Mouse (Mus musculus): ENCODE results near the gene Phb.
"Not testable (repeated sequence)": the region's sequence is repeated elsewhere in the genome, so short reads cannot be mapped to it uniquely, and the experiment has no call there.

Gene Phb

GRCm38 (mm10) chr11:95650981-95651380 lies 15.8 kb upstream of the Phb start:
- peak; percentile 79 for DNase-seq (ENCODE audit: inconsistent ontology term)

- DNase-seq (ENCODE audit: inconsistent ontology term), result no peak
Observed at GRCm38 (mm10) chr11:95657449-95657848, 9.3 kb upstream of the Phb start.

DNA sequence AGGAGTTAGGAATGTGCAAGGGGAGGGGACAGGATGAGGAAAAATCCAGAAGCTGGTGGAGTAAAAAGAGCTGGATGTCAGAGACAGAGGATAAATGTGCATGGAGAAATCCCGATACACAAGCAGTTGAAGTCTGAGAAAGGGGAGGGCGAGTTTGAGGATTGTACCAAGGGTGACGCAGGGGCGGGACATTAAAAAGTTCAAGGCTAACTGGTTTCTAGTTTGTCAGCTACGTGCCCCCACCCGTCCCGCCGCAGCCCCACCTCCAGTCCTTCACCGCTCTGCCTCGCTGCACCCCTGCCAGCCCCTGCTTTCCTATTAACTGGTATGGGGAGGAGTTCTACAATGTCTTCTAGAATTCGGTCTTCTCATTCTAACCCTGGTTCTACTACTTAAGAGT lies 420 bp downstream of the Phb start:
- no peak for DNase-seq (ENCODE audit: inconsistent ontology term)

GRCm38 (mm10) chr11:95668086-95668485 lies 1.3 kb downstream of the Phb start:
- DNase-seq (ENCODE audit: inconsistent ontology term), result not testable (repeated sequence)

DNA sequence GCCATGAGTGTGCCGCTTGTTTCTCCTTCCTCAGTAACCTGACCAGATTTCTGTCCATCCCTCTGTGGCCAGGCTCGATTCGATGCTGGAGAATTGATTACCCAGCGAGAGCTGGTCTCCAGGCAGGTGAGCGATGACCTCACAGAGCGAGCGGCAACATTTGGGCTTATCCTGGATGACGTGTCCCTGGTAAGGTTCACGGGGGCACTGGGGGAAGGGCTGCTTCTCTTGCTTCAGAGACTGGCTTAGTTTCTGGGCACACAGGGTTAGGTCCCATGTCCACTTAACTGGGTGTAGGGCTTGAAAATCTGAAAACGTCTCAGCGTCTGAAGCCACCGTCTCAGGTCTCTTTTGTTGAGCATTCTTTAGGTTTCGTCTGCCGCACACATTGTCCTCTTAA lies 8.7 kb downstream of the Phb start:
- DNase-seq (ENCODE audit: inconsistent ontology term), result no peak

- DNase-seq (ENCODE audit: inconsistent ontology term), result no peak
Observed at GRCm38 (mm10) chr11:95676307-95676706, 9.6 kb downstream of the Phb start.

GRCm38 (mm10) chr11:95677925-95678701 lies 11.4 kb downstream of the Phb start:
- DNase-seq (ENCODE audit: inconsistent ontology term), result no peak

- DNase-seq (ENCODE audit: inconsistent ontology term), result no peak
Observed at GRCm38 (mm10) chr11:95681995-95682601, 15.3 kb downstream of the Phb start.

GRCm38 (mm10) chr11:95682946-95683345 lies 16.2 kb downstream of the Phb start:
- no peak for DNase-seq (ENCODE audit: inconsistent ontology term)

DNA sequence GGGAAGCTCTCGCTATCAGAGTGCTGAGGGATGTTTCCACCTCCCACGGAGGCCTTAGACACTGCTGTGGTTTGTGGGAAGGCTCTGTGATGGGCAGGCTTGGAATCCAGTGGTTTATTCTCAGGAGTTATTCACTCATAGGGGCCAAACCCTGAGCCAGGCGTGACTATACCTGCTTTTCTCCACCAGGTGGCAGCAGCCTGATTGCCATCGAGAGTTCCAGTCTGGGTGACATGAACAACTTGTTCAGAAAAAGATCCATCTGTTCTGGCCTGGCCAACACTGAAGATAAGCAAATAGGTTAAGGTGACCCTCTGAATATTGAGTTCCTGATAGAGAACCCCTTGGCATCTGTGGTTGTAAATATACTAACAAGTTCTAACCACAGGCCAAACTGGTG lies 19.3 kb downstream of the Phb start:
- DNase-seq (ENCODE audit: inconsistent ontology term), result peak; percentile 69

GRCm38 (mm10) chr11:95687084-95687656 lies 20.4 kb downstream of the Phb start:
- DNase-seq (ENCODE audit: inconsistent ontology term), result peak; percentile 26

- DNase-seq (ENCODE audit: inconsistent ontology term), result no peak
Observed at GRCm38 (mm10) chr11:95688515-95688914, 21.8 kb downstream of the Phb start.

- DNase-seq (ENCODE audit: inconsistent ontology term), result no peak
Observed at GRCm38 (mm10) chr11:95688981-95689380, 22.2 kb downstream of the Phb start.

GRCm38 (mm10) chr11:95689544-95689943 lies 22.8 kb downstream of the Phb start:
- no peak for DNase-seq (ENCODE audit: inconsistent ontology term)

GRCm38 (mm10) chr11:95698541-95698940 lies 31.8 kb downstream of the Phb start:
- DNase-seq (ENCODE audit: inconsistent ontology term), result no peak

DNA sequence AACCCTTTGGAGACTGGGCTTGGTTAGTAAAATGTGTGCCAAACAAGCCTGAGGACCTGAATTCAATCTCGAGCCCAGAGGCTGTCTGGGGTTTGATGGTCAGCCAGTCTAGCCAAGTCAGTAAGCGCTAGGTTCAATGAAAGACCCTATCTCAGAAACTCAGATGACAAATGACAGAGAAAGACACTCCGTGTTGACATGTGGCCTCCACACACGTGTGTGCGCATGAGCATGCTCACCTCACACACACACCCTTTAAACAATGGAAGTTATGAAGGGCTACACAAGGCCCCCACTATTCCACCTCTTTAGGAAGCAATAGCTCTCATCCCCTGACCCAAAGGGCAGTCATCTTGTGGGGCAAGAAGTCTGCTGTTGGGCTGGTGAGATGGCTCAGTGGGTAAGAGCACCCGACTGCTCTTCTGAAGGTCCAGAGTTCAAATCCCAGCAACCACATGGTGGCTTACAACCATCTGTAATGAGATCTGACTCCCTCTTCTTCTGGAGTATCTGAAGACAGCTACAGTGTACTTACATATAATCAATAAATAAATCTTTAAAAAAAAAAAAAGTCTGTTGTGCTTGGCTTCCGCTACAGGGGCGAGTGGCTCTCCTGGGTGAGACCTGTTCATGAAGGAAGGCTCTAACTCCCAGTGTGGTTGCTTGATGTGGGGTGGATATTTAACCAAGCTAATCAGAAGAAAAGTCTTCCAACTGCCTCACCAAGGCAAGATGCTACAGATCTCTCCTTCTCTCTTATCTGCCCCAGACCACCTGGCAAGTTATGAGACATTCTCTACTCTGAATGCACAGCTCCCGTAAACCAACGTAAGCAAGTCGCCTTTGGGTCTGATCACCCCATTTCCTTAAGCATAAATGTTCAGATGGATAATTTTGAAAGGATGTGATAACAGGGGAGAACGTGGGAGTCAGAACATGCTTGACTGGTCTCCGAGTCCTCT lies 34.3 kb downstream of the Phb start:
- DNase-seq (ENCODE audit: inconsistent ontology term), result no peak

- DNase-seq (ENCODE audit: inconsistent ontology term), result no peak
Observed at GRCm38 (mm10) chr11:95704032-95704969, 37.5 kb downstream of the Phb start.

DNA sequence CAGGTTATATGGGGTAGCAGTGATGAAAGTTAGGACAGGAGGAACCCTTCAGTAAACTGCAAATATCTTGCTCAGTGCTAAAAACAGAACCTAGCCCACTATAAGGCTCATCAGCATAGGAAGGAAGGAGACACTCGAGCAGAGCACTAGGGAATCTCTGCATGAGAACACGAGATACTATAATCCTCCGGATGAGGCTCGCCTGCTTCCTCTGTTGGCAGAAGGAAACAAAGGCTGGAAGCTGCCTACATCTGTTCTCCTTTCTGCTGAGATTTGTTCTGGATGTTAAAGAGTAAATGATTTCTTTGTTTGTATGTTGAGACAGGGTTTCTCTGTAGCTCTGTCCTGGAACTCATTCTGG lies 38.2 kb downstream of the Phb start:
- no peak for DNase-seq (ENCODE audit: inconsistent ontology term)

GRCm38 (mm10) chr11:95709534-95710040 lies 42.8 kb downstream of the Phb start:
- DNase-seq (ENCODE audit: inconsistent ontology term), result no peak

GRCm38 (mm10) chr11:95710478-95710877 lies 43.7 kb downstream of the Phb start:
- DNase-seq (ENCODE audit: inconsistent ontology term), result no peak

Measured in Muller cell, postnatal 12 days (primary cell).